Mouse (Mus musculus) limb, embryonic 14.5 days (tissue): Measurements from ENCODE around the gene Ppm1h. TPM values are rescaled to one million over a fixed set of nuclear protein-coding genes. Genes with fewer than 3 reads are reported as not detected.

Experiments
- ATAC-seq: fragments of 200-750 bp; cut with Nextera tagmentation; 2 replicates; pipeline ENCODE4 v1.8.0; 2017; ENCODE audit warnings: low read depth, moderate number of reproducible peaks, moderate TSS enrichment; ENCODE audit not compliant: low FRiP score
- DNase-seq: peaks from one replicate; pipeline ENCODE4 v3.0.0-alpha.2; 2015; ENCODE audit warnings: low spot score
- H3K27ac ChIP-seq: fragments of 300-500 bp; sonication (generic); replicated peaks from 2 replicates; pipeline ENCODE4 v1.5.1; 2014; ENCODE audit warnings: low read depth, mild to moderate bottlenecking, low read length, moderate library complexity, mixed read lengths
- H3K27me3 ChIP-seq: fragments of 300-500 bp; sonication (generic); 2 replicates; pipeline ENCODE4 v1.6.1; 2014; ENCODE audit warnings: low read length, mixed read lengths; ENCODE audit not compliant: control insufficient read depth, insufficient read depth
- H3K36me3 ChIP-seq: fragments of 300-500 bp; sonication (generic); 2 replicates; pipeline ENCODE4 v1.6.1; 2014; ENCODE audit warnings: mild to moderate bottlenecking, low read length, moderate library complexity, mixed read lengths; ENCODE audit not compliant: control insufficient read depth, insufficient read depth
- H3K4me1 ChIP-seq: fragments of 300-500 bp; sonication (generic); 2 replicates; pipeline ENCODE4 v1.6.1; 2014; ENCODE audit warnings: antibody characterized with exemption, low read length, mixed read lengths; ENCODE audit not compliant: control insufficient read depth, insufficient read depth
- H3K4me2 ChIP-seq: fragments of 300-500 bp; sonication (generic); replicated peaks from 2 replicates; pipeline ENCODE4 v1.6.1; 2014; ENCODE audit warnings: low read depth, mild to moderate bottlenecking, low read length, moderate library complexity; ENCODE audit not compliant: severe bottlenecking
- H3K4me3 ChIP-seq: fragments of 300-500 bp; sonication (generic); replicated peaks from 2 replicates; pipeline ENCODE4 v1.5.1; 2014; ENCODE audit warnings: low read length
- H3K9ac ChIP-seq: fragments of 300-500 bp; sonication (generic); 2 replicates; pipeline ENCODE4 v1.6.1; 2014; ENCODE audit warnings: mild to moderate bottlenecking, low read depth, low read length, moderate library complexity; ENCODE audit not compliant: severe bottlenecking
- H3K9me3 ChIP-seq: fragments of 300-500 bp; sonication (generic); 2 replicates; pipeline ENCODE4 v1.6.1; 2016; ENCODE audit warnings: low read length; ENCODE audit not compliant: control insufficient read depth
- POLR2A ChIP-seq: fragments of 200-500 bp; IDR thresholded peaks from 2 replicates; pipeline ENCODE4 v1.8.0; 2012; ENCODE audit warnings: inconsistent platforms, mild to moderate bottlenecking, moderate library complexity, borderline replicate concordance; ENCODE audit not compliant: insufficient read depth, insufficient read length; ENCODE audit errors: extremely low read depth
- WGBS: fragments of 180-500 bp; shearing (Covaris S2); extraction: QIAGEN DNeasy Blood & Tissue Kit; methylation state at CpG from one replicate; pipeline ENCODE4 v1.1.7; 2014; 5-methylcytosine and 5-hydroxymethylcytosine counted together
- polyA plus RNA-seq, 2 experiments: library from polyadenylated mRNA; depleted of rRNA in 1 of 2; stranded (reverse) in 1 of 2; unstranded in 1 of 2; fragments of >200 nt; fragmentation: Nextera tagmentation in 1 of 2; extraction: Ambion mirVana in 1 of 2; gene quantifications; 2 replicates each; pipeline versions ENCODE4 v1.2.1 to v1.2.3; 2012 to 2014

The Ppm1h gene
- polyA plus RNA-seq, 2 experiments, result 2.2 to 3.4 TPM

DNA sequence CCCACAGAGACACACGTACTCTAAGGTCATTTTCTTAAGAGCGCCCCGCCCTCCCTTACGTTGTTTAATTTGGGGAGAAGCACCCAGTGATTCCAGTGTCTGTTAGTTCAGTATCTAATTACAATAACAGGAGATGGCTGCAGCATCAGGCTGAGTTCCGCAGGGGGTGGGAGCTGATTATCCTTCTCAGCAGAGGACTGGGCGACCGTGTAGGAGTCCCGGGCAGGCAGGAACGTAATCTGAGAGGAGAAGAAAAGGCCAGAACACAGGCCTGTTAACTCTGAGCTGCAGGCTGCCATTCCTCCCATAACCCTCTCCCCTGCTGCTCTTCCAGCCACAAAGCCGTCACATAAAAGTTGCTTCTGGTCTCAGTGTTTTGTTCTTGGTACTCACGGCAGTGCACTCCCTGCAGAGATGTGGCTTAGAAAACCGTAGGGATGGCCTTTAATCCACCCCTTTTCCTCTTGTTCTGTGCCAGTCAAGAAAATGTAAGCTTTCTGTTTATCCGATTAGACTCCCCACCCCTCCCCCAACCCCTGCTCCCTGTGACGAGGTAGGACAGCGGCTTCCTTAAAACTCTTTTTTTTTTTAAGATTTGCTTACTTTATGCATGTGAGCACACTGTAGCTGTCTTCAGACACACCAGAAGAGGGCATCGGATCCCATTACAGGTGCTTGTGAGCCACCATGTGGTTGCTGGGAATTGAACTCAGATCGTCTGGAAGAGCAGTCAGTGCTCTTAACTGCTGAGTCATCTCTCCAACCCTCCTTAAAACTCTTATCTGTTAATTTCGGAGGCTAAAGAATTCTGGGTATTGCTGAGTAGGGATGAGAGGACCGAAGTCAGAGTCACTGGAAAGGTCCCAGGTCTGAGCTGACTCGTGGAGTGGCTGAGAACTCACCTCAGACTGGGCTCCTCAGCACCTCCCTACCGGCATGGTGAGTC, 113.7 kb downstream of the Ppm1h start:
- H3K4me3 ChIP-seq, result peak overlapping the region; percentile 16; the same call in 1 of the 2 replicates
- peaks cover 6% of the 10 kb centered on the region for H3K4me1 ChIP-seq

DNA sequence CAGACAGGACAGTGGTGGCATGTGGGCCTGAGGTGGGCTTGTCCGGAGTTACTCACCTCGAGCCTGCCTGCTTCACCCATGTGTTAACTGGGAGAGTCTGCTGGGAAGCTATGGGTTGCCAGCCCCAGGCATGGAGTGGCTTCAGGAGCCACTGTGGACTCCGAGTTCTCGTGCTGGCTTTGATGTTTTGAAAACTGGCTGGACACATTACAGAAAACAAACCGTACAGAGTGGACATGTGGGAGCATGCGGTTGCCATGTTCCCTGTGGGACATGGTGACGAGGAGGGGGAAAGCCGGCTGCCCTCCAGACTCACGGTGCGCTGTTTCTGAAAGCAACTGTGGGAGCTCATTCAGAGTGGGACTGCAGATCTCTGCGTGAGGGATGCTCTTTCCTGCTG, 114.6 kb downstream of the Ppm1h start:
- no peaks in the 10 kb centered on the region for H3K36me3 ChIP-seq
- H3K9me3 ChIP-seq, result no peaks in the 10 kb centered on the region
- H3K4me2 ChIP-seq, result no peak overlapping the region
- ATAC-seq (no peak), DNase-seq (no peak)
- H3K4me1 ChIP-seq, result peaks cover 6% of the 10 kb centered on the region
- no peak for TF ChIP-seq POLR2A
- WGBS, result 40% methylated on average over 11 of the region's 11 CpGs
- H3K27ac ChIP-seq, result no peak overlapping the region
- no peak overlapping the region for H3K9ac ChIP-seq
- no peak overlapping the region for H3K4me3 ChIP-seq
- no peaks in the 10 kb centered on the region for H3K27me3 ChIP-seq

More for the DNA sequence above, 113.7 kb downstream of the Ppm1h start:
- WGBS, result 5% methylated on average over 21 of the region's 21 CpGs
- TF ChIP-seq POLR2A, result no peak
- Histone ChIP-seq H3K27ac (peak overlapping the region; percentile 61; the same call in 1 of the 2 replicates), H3K27me3 (no peaks in the 10 kb centered on the region), H3K9me3 (no peaks in the 10 kb centered on the region), H3K9ac (peak overlapping the region; percentile 48), H3K4me2 (peak overlapping the region; percentile 43), H3K36me3 (no peaks in the 10 kb centered on the region)
- DNase-seq (peak; percentile 36), ATAC-seq (peak; percentile 81; the same call in 1 of the 2 replicates)

DNA sequence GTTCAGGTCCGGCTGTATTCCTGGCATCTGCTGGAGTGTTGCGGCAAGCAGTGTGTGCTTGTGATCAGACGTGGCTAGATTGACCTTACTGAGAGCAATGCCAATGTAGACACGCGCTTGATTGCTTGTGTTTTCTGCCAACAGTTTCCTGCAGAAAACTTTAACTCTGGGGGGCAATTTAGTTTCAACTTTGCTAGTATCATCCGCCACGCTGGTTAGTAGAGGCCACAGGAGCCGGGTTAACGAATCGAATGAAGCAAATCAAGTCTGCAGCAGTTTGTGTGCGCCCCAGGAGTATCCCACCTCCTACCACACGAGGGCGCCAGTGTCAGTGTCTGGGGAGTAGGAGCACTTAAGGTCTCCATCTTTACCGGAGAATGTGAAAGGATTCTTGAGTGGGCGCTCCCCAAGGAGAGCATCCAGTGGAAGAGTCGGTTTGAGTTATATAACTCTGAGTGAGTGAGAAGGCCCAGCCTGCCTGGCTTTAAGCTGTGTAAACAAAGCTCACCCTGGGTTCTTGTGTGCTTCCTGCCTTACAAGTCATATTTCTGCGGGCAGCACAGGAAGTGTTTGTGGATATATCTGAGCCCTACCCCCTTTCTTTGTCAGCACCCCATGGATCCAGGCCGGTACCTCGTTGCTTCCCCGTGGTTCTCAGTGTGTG, 115.8 kb downstream of the Ppm1h start:
- ATAC-seq, result 0 out of 2 replicates have a peak, but pooled peaks have one; percentile 19
- Histone ChIP-seq H3K4me1 (peaks cover 6% of the 10 kb centered on the region), H3K9me3 (no peaks in the 10 kb centered on the region), H3K9ac (no peak overlapping the region), H3K27me3 (no peaks in the 10 kb centered on the region), H3K27ac (no peak overlapping the region), H3K36me3 (no peaks in the 10 kb centered on the region), H3K4me2 (peak overlapping the region; percentile 18; the same call in 1 of the 2 replicates), H3K4me3 (no peak overlapping the region; the same call in 1 of the 2 replicates)
- DNase-seq, result peak; percentile 45
- no peak for TF ChIP-seq POLR2A
- WGBS, result 36% methylated on average over 20 of the region's 20 CpGs

DNA sequence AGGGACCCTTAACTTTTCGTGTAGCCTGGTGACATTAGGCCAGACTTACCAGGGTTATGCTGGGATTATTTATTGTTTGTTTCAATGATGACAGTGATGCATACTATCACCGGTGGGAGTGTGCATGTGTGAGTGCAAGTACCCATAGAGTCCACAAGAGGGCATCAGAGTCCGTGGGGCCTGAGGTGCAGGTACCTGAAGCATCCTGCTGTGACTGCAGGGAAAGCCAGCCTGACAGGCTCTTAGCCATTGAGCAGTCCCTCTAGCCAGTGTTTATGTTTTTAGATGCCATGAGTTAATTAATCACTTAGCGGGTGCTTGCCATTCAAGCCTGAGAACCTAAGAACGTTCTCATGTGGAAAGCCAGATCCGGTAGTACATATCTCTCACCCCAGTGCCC, 119.4 kb downstream of the Ppm1h start:
- Histone ChIP-seq H3K36me3 (no peaks in the 10 kb centered on the region), H3K4me1 (no peaks in the 10 kb centered on the region), H3K4me3 (no peak overlapping the region), H3K27me3 (no peaks in the 10 kb centered on the region), H3K4me2 (no peak overlapping the region), H3K9ac (no peak overlapping the region), H3K9me3 (no peaks in the 10 kb centered on the region), H3K27ac (no peak overlapping the region)
- DNase-seq (no peak), ATAC-seq (no peak)
- TF ChIP-seq POLR2A, result no peak
- 85% methylated on average over 6 of the region's 6 CpGs for WGBS

DNA sequence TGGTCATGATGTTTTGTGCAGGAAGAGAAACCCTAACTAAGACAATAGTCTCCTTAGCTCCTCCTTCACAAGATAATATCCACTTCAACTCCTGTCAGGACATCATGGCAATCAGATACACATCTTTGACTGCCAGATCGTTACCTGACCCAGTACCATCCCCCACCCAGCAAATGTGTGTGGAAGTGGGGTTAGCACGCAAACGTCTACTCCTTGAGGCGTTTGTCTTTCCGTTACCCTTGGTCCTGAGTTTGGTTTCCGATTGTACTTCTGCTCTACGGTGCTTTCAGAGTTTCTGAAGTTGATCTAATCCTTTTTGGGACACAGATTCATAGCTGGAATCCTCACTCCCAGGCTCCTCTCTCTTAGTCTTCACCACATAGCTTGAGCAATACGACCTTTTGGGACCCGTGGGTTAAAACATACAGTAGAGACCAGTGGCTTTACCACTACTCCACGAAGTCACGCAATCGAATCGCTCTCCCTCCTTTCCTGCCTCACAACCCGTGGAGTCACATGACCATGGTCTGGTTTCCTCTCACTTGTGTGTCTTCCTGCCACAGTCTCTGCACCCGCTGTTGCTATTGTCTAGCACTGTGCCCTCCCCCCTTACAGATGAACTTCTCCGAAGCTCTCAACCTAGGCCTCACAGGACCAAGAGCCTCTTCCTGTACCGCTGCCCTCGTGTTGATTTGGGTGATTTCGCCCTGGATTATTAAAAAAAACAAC, 121.6 kb downstream of the Ppm1h start:
- H3K4me1 ChIP-seq, result no peaks in the 10 kb centered on the region
- H3K4me2 ChIP-seq, result no peak overlapping the region
- ATAC-seq (no peak), DNase-seq (no peak)
- no peak for TF ChIP-seq POLR2A
- H3K27me3 ChIP-seq, result no peaks in the 10 kb centered on the region
- no peak overlapping the region for H3K9ac ChIP-seq
- H3K9me3 ChIP-seq, result 0 out of 2 replicates have a peak, but pooled peaks cover 3% of the 10 kb centered on the region
- 84% methylated on average over 19 of the region's 19 CpGs for WGBS
- H3K27ac ChIP-seq, result no peak overlapping the region
- H3K4me3 ChIP-seq, result no peak overlapping the region
- no peaks in the 10 kb centered on the region for H3K36me3 ChIP-seq
